Mouse (Mus musculus) ES-Bruce4 (cell line): ENCODE measurements at regions not wholly inside any gene's neighbourhood (a gene's known extent, or its start where the extent isn't known, plus 50 kb on each side); places are given as distances from the start of the nearest gene placed in this dataset.

Experiments used
- H3K27ac ChIP-seq: 2 replicates; pipeline ENCODE4 v1.5.1; 2012; ENCODE audit warnings: low read length, inconsistent platforms; ENCODE audit not compliant: insufficient read depth
- H3K27me3 ChIP-seq: 2 replicates; pipeline ENCODE4 v1.6.1; 2012; ENCODE audit warnings: mild to moderate bottlenecking, low read length, inconsistent platforms; ENCODE audit not compliant: control insufficient read depth, poor library complexity, insufficient read depth, severe bottlenecking
- H3K36me3 ChIP-seq: 2 replicates; pipeline ENCODE4 v1.6.1; 2012; ENCODE audit warnings: inconsistent platforms, mild to moderate bottlenecking, low read length, moderate library complexity; ENCODE audit not compliant: control insufficient read depth, poor library complexity, insufficient read depth, severe bottlenecking
- H3K4me1 ChIP-seq: one replicate; pipeline ENCODE4 v1.8.1; 2011; ENCODE audit warnings: low read length; ENCODE audit not compliant: control insufficient read depth, insufficient read depth
- H3K4me3 ChIP-seq: 2 replicates; pipeline ENCODE4 v1.5.1; 2011; ENCODE audit warnings: low read depth, mild to moderate bottlenecking, low read length
- H3K9ac ChIP-seq: 2 replicates; pipeline ENCODE4 v1.6.1; 2012; ENCODE audit warnings: low read depth, mild to moderate bottlenecking, inconsistent platforms; ENCODE audit not compliant: poor library complexity, severe bottlenecking
- H3K9me3 ChIP-seq: replicated peaks from 2 replicates; pipeline ENCODE4 v1.6.1; 2012; ENCODE audit warnings: mild to moderate bottlenecking, low read length, inconsistent platforms; ENCODE audit not compliant: control insufficient read depth, poor library complexity, insufficient read depth, severe bottlenecking
- CTCF ChIP-seq: IDR thresholded peaks from one replicate; pipeline ENCODE4 v1.8.1; 2011; ENCODE audit warnings: low read depth, low read length
- EP300 ChIP-seq: IDR thresholded peaks from 2 replicates; pipeline ENCODE4 v1.6.1; 2011; ENCODE audit warnings: low read depth, low read length; ENCODE audit not compliant: insufficient read depth
- POLR2A ChIP-seq: IDR thresholded peaks from one replicate; pipeline ENCODE4 v1.8.1; 2011; ENCODE audit warnings: low read length; ENCODE audit not compliant: insufficient read depth

DNA sequence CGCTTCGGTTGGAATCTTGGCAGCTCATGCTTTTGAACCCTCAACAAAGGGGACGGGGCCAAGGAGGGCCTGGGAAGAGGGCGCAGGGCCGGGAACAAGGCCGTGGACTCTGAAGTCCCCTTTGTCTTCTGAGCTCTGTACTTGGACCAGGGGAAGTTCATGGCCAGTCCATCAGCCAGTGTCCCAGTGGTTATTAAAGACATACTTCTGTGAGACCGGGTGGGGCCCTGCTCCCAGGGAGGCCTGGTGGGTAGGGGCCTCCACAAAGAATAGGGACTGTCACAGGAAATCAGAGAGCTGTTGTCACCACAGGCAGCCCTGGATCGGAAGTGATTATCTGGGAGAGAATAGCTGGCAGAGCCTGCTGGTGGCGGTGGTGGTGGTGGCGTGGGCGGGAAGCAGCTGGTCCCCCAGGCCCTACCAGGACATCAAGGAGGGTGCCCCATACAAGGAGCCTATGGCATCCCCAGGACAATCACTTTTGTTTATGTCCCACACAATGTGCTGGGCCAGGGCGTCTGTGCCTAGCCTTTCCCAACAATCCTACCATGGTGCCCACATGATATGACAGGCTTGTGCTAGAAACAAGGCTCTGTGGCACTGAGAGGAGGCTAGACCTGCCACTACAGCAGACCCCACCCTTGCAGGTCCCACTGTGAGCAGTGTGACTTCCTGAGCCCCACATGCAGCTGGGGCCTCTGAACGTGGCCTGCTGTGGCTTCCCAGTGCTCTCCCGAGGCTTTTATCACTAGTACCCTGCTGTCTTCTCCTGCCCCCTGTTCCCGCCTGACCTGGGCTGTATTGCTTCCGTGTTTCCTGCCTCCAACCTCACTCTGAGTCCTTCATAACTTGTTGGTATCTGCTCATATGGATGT lies 96.0 kb upstream of the 1700021F07Rik start:
- Histone ChIP-seq H3K36me3 (no peaks in the 10 kb centered on the region), H3K9ac (no peak overlapping the region), H3K27me3 (no peaks in the 10 kb centered on the region), H3K27ac (no peak overlapping the region), H3K4me3 (no peak overlapping the region), H3K4me1 (no peaks in the 10 kb centered on the region), H3K9me3 (no peaks in the 10 kb centered on the region)
- TF ChIP-seq EP300 (no peak), POLR2A (no peak), CTCF (no peak)

DNA sequence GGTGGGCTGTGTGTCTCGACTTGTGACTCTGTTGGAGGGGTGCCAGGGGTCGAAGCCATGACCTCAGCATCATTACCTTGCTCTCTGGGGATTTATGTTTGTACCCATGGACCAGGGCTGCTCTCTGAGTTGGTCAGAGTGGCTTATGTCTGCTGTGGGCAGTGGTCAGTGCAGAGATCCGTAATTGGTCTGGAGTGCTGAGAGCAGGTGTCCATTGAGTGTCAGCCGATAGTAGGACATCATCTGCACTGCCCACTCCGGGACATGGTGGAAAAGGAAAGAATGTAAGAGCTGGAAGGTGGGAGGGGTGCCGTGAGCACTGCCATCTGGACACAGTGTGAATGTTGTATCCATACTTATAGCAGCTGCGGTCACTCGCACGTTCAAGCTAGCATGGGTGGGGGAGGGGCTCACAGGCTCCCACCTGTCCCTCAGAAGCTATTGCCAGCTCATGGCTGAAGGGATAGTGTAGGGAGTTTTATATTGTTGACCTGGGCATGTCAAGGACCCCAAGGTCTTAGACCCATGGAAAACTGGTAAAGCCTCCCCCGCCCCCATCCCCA lies 94.4 kb upstream of the 1700021F07Rik start:
- Histone ChIP-seq H3K4me3 (no peak overlapping the region), H3K36me3 (no peaks in the 10 kb centered on the region), H3K9ac (no peak overlapping the region), H3K9me3 (no peaks in the 10 kb centered on the region), H3K27me3 (no peaks in the 10 kb centered on the region), H3K27ac (no peak overlapping the region), H3K4me1 (no peaks in the 10 kb centered on the region)
- TF ChIP-seq CTCF (no peak), POLR2A (no peak), EP300 (no peak)

DNA sequence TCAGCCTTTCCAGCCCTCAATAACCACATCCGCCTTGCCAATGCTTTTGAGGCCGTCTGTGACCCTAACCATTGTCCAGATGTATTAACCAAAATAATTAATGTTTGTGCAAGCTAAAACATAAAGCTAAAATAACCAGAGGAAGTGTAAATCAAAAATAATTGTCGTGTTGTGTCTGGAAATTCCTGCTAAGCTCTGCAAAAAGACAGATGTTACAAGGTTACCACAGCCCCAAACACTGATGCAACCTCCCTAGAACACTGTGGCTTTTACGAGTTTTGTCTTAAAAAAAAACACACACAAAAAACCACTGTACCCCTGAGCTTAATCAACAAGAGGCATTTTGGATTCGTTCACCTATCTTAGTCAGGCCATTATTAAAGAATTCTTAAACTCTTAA lies 90.5 kb upstream of the 1700021F07Rik start:
- Histone ChIP-seq H3K4me1 (no peaks in the 10 kb centered on the region), H3K27ac (no peak overlapping the region), H3K4me3 (no peak overlapping the region), H3K9me3 (no peaks in the 10 kb centered on the region), H3K9ac (no peak overlapping the region), H3K36me3 (no peaks in the 10 kb centered on the region), H3K27me3 (no peaks in the 10 kb centered on the region)
- TF ChIP-seq CTCF, result no peak
- no peak for TF ChIP-seq EP300

DNA sequence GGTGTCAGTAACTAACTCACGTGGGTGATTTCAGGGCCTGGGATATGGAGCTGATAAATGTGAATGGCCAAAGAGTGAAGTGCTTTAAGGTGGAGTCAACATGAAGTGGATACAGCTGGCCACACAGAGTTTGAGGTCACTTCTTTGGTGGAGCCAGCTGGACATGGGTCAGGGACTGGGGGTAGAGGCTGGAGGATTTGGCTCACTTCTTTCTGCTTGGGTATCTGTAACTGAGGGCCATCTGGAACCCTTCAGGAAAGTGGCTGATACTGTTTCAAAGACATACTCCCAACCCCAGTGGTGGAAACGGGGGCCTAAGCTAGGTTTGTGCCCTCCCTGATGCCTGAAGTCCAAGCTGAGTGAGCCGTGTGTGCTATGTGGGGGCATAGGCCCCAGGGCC lies 90.1 kb upstream of the 1700021F07Rik start:
- no peaks in the 10 kb centered on the region for H3K27me3 ChIP-seq
- TF ChIP-seq CTCF, result no peak
- TF ChIP-seq EP300, result no peak
- TF ChIP-seq POLR2A, result no peak
- no peaks in the 10 kb centered on the region for H3K36me3 ChIP-seq
- H3K27ac ChIP-seq, result no peak overlapping the region
- H3K9ac ChIP-seq, result no peak overlapping the region
- no peak overlapping the region for H3K4me3 ChIP-seq
- H3K4me1 ChIP-seq, result no peaks in the 10 kb centered on the region
- H3K9me3 ChIP-seq, result no peaks in the 10 kb centered on the region

DNA sequence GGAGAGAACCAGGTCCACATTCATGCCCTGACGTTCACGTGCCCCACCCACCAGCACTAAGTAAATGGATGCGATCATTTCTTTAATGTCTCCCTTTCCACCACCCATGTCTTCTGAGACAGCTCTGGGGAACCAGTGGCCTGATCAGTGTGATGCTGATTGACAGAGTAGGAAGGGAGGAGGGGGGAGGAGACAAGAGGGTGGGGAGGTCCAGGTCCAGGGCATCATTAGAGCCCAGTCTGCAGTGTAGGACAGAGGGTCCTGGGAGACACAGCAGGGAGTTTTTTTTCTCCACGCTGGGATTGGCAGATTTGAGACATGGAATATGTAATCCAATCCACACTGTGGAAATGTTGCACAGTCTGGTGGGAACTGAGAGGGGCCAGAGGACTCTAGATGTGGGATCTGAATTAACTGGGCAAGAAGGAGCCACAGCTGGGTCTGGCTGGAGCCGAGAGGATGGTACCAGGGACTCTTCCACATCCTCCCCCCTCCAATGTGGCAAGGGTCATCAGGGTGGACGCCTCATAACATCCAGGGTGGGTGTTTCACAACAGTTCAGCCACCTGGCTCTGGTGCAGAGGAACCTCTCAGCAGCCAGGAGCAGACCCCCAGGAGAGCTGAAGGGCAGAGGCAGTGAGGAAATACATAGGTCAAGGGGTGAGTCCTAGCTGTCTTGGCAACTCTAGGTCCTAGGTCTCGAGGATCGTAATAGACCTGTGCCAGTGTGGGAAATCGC lies 89.3 kb upstream of the 1700021F07Rik start:
- Histone ChIP-seq H3K27ac (no peak overlapping the region), H3K4me3 (no peak overlapping the region)
- TF ChIP-seq POLR2A, result no peak
- TF ChIP-seq EP300, result no peak
- TF ChIP-seq CTCF, result no peak

DNA sequence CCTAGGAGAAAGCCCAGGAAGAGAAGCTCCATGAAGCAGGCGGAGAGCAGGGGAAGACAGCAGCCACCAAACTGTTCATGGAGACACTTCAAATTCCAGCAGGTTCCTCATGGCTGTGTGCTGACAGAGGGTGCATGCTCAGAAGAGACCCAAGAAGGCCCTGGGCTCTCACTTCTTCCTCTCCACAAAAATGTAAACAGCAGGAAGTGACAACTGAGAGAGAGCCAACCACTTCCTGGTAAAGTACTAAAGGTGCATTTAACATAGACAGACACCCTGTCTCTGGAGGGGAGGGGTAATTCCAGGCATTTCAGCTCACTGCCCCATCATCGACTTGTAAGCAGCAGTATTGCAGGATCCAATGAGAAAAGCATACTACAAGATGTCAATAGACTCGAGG lies 85.8 kb upstream of the 1700021F07Rik start:
- Histone ChIP-seq H3K36me3 (no peaks in the 10 kb centered on the region), H3K9ac (no peak overlapping the region), H3K4me3 (no peak overlapping the region), H3K27ac (no peak overlapping the region), H3K9me3 (no peaks in the 10 kb centered on the region), H3K27me3 (no peaks in the 10 kb centered on the region), H3K4me1 (no peaks in the 10 kb centered on the region)
- TF ChIP-seq POLR2A, result no peak
- no peak for TF ChIP-seq EP300
- no peak for TF ChIP-seq CTCF

More for the DNA sequence above, 89.3 kb upstream of the 1700021F07Rik start:
- Histone ChIP-seq H3K36me3 (no peaks in the 10 kb centered on the region), H3K9me3 (no peaks in the 10 kb centered on the region), H3K27me3 (no peaks in the 10 kb centered on the region), H3K4me1 (no peaks in the 10 kb centered on the region), H3K9ac (no peak overlapping the region)
